Mouse (Mus musculus) myocyte (in vitro differentiated cells): ENCODE results near the gene Pkdcc.

Experiments
- CEBPB ChIP-seq: IDR thresholded peaks from 2 replicates; pipeline ENCODE4 v1.6.1; 2011; ENCODE audit warnings: mild to moderate bottlenecking, moderate library complexity; ENCODE audit not compliant: poor library complexity, insufficient read depth, severe bottlenecking
- E2F4 ChIP-seq: IDR thresholded peaks from one replicate; pipeline ENCODE4 v1.6.1; 2011; ENCODE audit warnings: mild to moderate bottlenecking, control low read depth, moderate library complexity; ENCODE audit not compliant: insufficient read depth
- MAX ChIP-seq: IDR thresholded peaks from one replicate; pipeline ENCODE4 v1.6.1; 2011; ENCODE audit warnings: low read depth, mild to moderate bottlenecking, control low read depth
- MYOD1 ChIP-seq, 3 experiments: IDR thresholded peaks; one replicate each; pipeline ENCODE4 v1.6.1; 2011; ENCODE audit warnings: control low read depth in 2 of 3, low read depth in 2 of 3, mild to moderate bottlenecking in 2 of 3, moderate library complexity in 1 of 3; ENCODE audit not compliant: insufficient read length in 2 of 3, control insufficient read depth in 1 of 3
- MYOG ChIP-seq, 3 experiments: IDR thresholded peaks; one replicate each; pipeline ENCODE4 v1.6.1; 2011; ENCODE audit warnings: control low read depth in 2 of 3, low read depth in 2 of 3, mild to moderate bottlenecking in 2 of 3; ENCODE audit not compliant: insufficient read length in 2 of 3, control insufficient read depth in 1 of 3, insufficient read depth in 1 of 3
- POLR2A ChIP-seq: IDR thresholded peaks from one replicate; pipeline ENCODE4 v1.6.1; 2011; ENCODE audit warnings: low read depth, mild to moderate bottlenecking, control low read depth, moderate library complexity; ENCODE audit not compliant: insufficient read length
- POLR2AphosphoS2 ChIP-seq: IDR thresholded peaks from one replicate; pipeline ENCODE4 v1.6.1; 2011; ENCODE audit warnings: low read depth, control low read depth; ENCODE audit not compliant: insufficient read length
- REST ChIP-seq: IDR thresholded peaks from one replicate; pipeline ENCODE4 v1.6.1; 2011; ENCODE audit warnings: mild to moderate bottlenecking, control low read depth, moderate library complexity; ENCODE audit not compliant: insufficient read depth, insufficient read length
- SRF ChIP-seq: IDR thresholded peaks from one replicate; pipeline ENCODE4 v1.6.1; 2011; ENCODE audit warnings: low read depth; ENCODE audit not compliant: control insufficient read depth, insufficient read length
- TCF12 ChIP-seq: IDR thresholded peaks from one replicate; pipeline ENCODE4 v1.6.1; 2011; ENCODE audit warnings: mild to moderate bottlenecking, control low read depth; ENCODE audit not compliant: poor library complexity, insufficient read depth, severe bottlenecking
- TCF3 ChIP-seq: IDR thresholded peaks from one replicate; pipeline ENCODE4 v1.6.1; 2011; ENCODE audit warnings: low read depth, control low read depth; ENCODE audit not compliant: insufficient read length
- USF1 ChIP-seq: IDR thresholded peaks from one replicate; pipeline ENCODE4 v1.6.1; 2011; ENCODE audit warnings: low read depth, mild to moderate bottlenecking, control low read depth, moderate library complexity

GRCm38 (mm10) chr17:83246090-83246489 lies 31.0 kb downstream of the Pkdcc start:
- TF ChIP-seq TCF12 (no peak), CEBPB (no peak), POLR2A (no peak), MAX (no peak), MYOG (IDR thresholded peaks at IDR 0.05; ENCODE audit: control insufficient read depth in 1 of 3, insufficient read depth in 1 of 3, insufficient read length in 2 of 3, low read depth in 2 of 3) (no peak), USF1 (no peak), POLR2AphosphoS2 (no peak), E2F4 (no peak), MYOD1 (IDR thresholded peaks at IDR 0.05; ENCODE audit: control insufficient read depth in 1 of 3, insufficient read length in 2 of 3, low read depth in 2 of 3) (no peak), REST (no peak), SRF (no peak), TCF3 (no peak)
